Mouse (Mus musculus) liver, embryonic 12.5 days (tissue): ENCODE results near the gene Yeats4. TPM values are rescaled to one million over a fixed set of nuclear protein-coding genes. Genes with fewer than 3 reads are reported as not detected.
"Not testable (repeated sequence)": the region's sequence is repeated elsewhere in the genome, so short reads cannot be mapped to it uniquely, and the experiment has no call there.

Experiments used
- ATAC-seq: fragments of 200-750 bp; cut with Nextera tagmentation; 2 replicates; pipeline ENCODE4 v1.8.0; 2017; ENCODE audit warnings: moderate number of reproducible peaks, mild to moderate bottlenecking, moderate library complexity
- H3K27ac ChIP-seq: fragments of 300-500 bp; sonication (generic); 2 replicates; pipeline ENCODE4 v1.5.1; 2016; ENCODE audit warnings: mild to moderate bottlenecking
- H3K27me3 ChIP-seq: fragments of 300-500 bp; sonication (generic); replicated peaks from 2 replicates; pipeline ENCODE4 v1.6.1; 2016; ENCODE audit warnings: mild to moderate bottlenecking, moderate library complexity
- H3K36me3 ChIP-seq: fragments of 300-500 bp; sonication (generic); 2 replicates; pipeline ENCODE4 v1.6.1; 2016; ENCODE audit warnings: mild to moderate bottlenecking, moderate library complexity
- H3K4me1 ChIP-seq: fragments of 300-500 bp; sonication (generic); 2 replicates; pipeline ENCODE4 v1.6.1; 2016
- H3K4me2 ChIP-seq: fragments of 300-500 bp; sonication (generic); 2 replicates; pipeline ENCODE4 v1.6.1; 2016; ENCODE audit warnings: mild to moderate bottlenecking, moderate library complexity
- H3K4me3 ChIP-seq: fragments of 300-500 bp; sonication (generic); 2 replicates; pipeline ENCODE4 v1.5.1; 2016; ENCODE audit warnings: mild to moderate bottlenecking, moderate library complexity
- H3K9ac ChIP-seq: fragments of 300-500 bp; sonication (generic); 2 replicates; pipeline ENCODE4 v1.6.1; 2016; ENCODE audit warnings: mild to moderate bottlenecking, moderate library complexity
- H3K9me3 ChIP-seq: fragments of 300-500 bp; sonication (generic); replicated peaks from 2 replicates; pipeline ENCODE4 v1.6.1; 2016; ENCODE audit warnings: mild to moderate bottlenecking, moderate library complexity
- WGBS: fragments of 180-500 bp; shearing (Covaris S2); methylation state at CpG from one replicate; pipeline ENCODE4 v1.1.7; 2016; ENCODE audit not compliant: insufficient replicate concordance; 5-methylcytosine and 5-hydroxymethylcytosine counted together
- polyA plus RNA-seq: library from polyadenylated mRNA; unstranded; fragments of >200 nt; fragmentation: Nextera tagmentation; extraction: Ambion mirVana; gene quantifications from 2 replicates; pipeline ENCODE4 v1.2.1, GENCODE M21; 2016

Yeats4 gene
- polyA plus RNA-seq, 1 experiment from 2014 or later: 54.0 TPM

DNA sequence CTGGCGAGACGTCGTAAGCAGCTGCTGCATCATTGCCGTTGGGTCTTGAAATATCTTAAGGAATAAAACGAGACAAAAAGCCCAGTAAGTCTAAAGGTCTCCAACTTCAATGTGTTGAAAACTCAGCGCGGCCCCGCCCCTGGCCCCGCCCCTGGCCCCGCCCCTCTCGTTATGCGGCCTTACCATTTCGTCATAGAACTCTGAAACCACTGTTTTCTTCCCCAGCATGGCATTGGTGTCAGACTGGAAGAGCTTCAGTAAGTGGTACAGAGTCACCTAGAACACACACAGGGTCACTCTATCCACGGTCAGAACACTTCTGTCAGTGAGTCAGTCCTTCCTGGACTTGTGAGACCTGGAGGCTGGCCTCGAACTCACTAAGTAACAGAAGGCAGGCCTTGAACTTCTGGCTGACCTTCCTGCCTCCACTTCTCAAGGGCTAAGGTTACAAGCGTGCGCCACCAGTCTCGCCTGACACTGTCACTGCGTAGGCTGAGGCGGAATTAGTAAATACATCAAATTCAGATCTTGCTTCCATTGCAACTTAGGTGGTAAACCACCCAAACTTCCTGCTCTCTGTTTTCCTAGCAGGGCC, 7.0 kb downstream of the Yeats4 start:
- Histone ChIP-seq H3K36me3 (peaks cover 92% of the 10 kb centered on the region), H3K9ac (no peak overlapping the region), H3K4me3 (no peak overlapping the region), H3K27ac (no peak overlapping the region), H3K27me3 (no peaks in the 10 kb centered on the region), H3K4me2 (no peak overlapping the region), H3K9me3 (no peaks in the 10 kb centered on the region), H3K4me1 (peaks cover 9% of the 10 kb centered on the region)
- WGBS: 73% methylated on average over 20 of the region's 20 CpGs
- peak; percentile 26; the same call in 1 of the 2 replicates for ATAC-seq

GRCm38 (mm10) chr10:117216793-117217192, 7.5 kb downstream of the Yeats4 start:
- Histone ChIP-seq H3K4me1 (peaks cover 7% of the 10 kb centered on the region; the same call in 1 of the 2 replicates), H3K36me3 (peaks cover 90% of the 10 kb centered on the region), H3K9ac (no peak overlapping the region), H3K4me3 (no peak overlapping the region), H3K27ac (no peak overlapping the region), H3K4me2 (no peak overlapping the region), H3K9me3 (no peaks in the 10 kb centered on the region), H3K27me3 (no peaks in the 10 kb centered on the region)
- 51% methylated on average over 5 of the region's 5 CpGs for WGBS
- peak; percentile 44; the same call in 1 of the 2 replicates for ATAC-seq

GRCm38 (mm10) chr10:117216132-117216495, 8.2 kb downstream of the Yeats4 start:
- Histone ChIP-seq H3K9ac (no peak overlapping the region), H3K4me2 (no peak overlapping the region), H3K4me3 (no peak overlapping the region), H3K36me3 (peaks cover 87% of the 10 kb centered on the region), H3K4me1 (peaks cover 7% of the 10 kb centered on the region; the same call in 1 of the 2 replicates), H3K27ac (no peak overlapping the region), H3K9me3 (no peaks in the 10 kb centered on the region), H3K27me3 (no peaks in the 10 kb centered on the region)
- whole genome bisulfite sequencing: 87% methylated on average over 9 of the region's 9 CpGs
- no peak for ATAC-seq

- Histone ChIP-seq H3K9ac (no peak overlapping the region), H3K27ac (no peak overlapping the region), H3K4me2 (no peak overlapping the region), H3K4me3 (no peak overlapping the region), H3K9me3 (no peaks in the 10 kb centered on the region), H3K27me3 (no peaks in the 10 kb centered on the region), H3K36me3 (peaks cover 81% of the 10 kb centered on the region), H3K4me1 (peaks cover 7% of the 10 kb centered on the region; the same call in 1 of the 2 replicates)
- WGBS: 87% methylated on average over 25 of the region's 25 CpGs
- no peak for ATAC-seq
These were observed 8.7 kb downstream of the Yeats4 start for GRCm38 (mm10) chr10:117215409-117216131.

GRCm38 (mm10) chr10:117211023-117211422, 13.3 kb downstream of the Yeats4 start:
- H3K27ac ChIP-seq: no peak overlapping the region
- no peak for ATAC-seq
- H3K4me2 ChIP-seq: no peak overlapping the region
- H3K9ac ChIP-seq: no peak overlapping the region
- H3K27me3 ChIP-seq: no peaks in the 10 kb centered on the region
- no peak overlapping the region for H3K4me3 ChIP-seq
- peaks cover 39% of the 10 kb centered on the region for H3K36me3 ChIP-seq
- peaks cover 5% of the 10 kb centered on the region for H3K4me1 ChIP-seq
- WGBS: 80% methylated on average over 6 of the region's 6 CpGs
- no peaks in the 10 kb centered on the region for H3K9me3 ChIP-seq

- Histone ChIP-seq H3K4me3 (peak overlapping the region; percentile 28; the same call in 1 of the 2 replicates), H3K9ac (no peak overlapping the region), H3K27me3 (no peaks in the 10 kb centered on the region), H3K36me3 (peaks cover 24% of the 10 kb centered on the region), H3K27ac (no peak overlapping the region), H3K4me1 (peaks cover 5% of the 10 kb centered on the region), H3K9me3 (no peaks in the 10 kb centered on the region), H3K4me2 (peak overlapping the region; percentile 59)
- peak; percentile 63 for ATAC-seq
- 25% methylated on average over 11 of the region's 11 CpGs for WGBS
These were observed 14.8 kb downstream of the Yeats4 start for GRCm38 (mm10) chr10:117209469-117209938.

- not testable (repeated sequence) for H3K4me1 ChIP-seq, H3K9me3 ChIP-seq, ATAC-seq, H3K4me3 ChIP-seq, H3K27ac ChIP-seq, H3K9ac ChIP-seq, H3K27me3 ChIP-seq
- H3K4me2 ChIP-seq: peak overlapping the region; percentile 59; the same call in 1 of the 2 replicates
- WGBS: 76% methylated on average over 6 of the region's 6 CpGs
- H3K36me3 ChIP-seq: peaks cover 17% of the 10 kb centered on the region
These were observed 15.5 kb downstream of the Yeats4 start for GRCm38 (mm10) chr10:117208787-117209186.

DNA sequence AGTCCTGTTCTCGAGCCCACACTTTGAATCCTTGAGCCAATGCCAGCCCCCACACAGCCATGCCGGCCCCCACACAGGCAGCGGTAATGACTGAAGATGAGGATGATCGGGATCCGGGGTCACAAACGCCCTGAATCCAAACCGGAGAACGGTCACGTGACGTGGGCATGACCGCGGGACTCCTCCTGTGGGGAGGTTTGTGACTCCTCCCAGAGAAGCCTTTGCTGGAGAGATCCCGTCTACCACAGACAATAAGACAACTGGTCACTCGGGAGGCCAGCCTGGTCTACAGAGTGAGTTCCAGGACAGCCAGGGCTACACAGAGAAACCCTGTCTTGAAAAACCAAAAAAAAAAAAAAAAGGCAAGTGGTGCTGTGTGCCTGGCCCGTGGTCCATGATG, 16.1 kb downstream of the Yeats4 start:
- Histone ChIP-seq H3K27ac (no peak overlapping the region), H3K4me2 (no peak overlapping the region), H3K36me3 (peaks cover 14% of the 10 kb centered on the region), H3K9me3 (no peaks in the 10 kb centered on the region), H3K9ac (no peak overlapping the region), H3K4me3 (no peak overlapping the region), H3K4me1 (peaks cover 8% of the 10 kb centered on the region), H3K27me3 (no peaks in the 10 kb centered on the region)
- ATAC-seq: no peak
- WGBS: 75% methylated on average over 15 of the region's 15 CpGs

- Histone ChIP-seq H3K9me3 (no peaks in the 10 kb centered on the region), H3K9ac (no peak overlapping the region), H3K4me1 (peaks cover 17% of the 10 kb centered on the region), H3K4me3 (no peak overlapping the region), H3K27me3 (no peaks in the 10 kb centered on the region), H3K27ac (no peak overlapping the region), H3K36me3 (no peaks in the 10 kb centered on the region), H3K4me2 (no peak overlapping the region)
- ATAC-seq: no peak
- 72% methylated on average over 3 of the region's 3 CpGs for WGBS
These were observed 18.2 kb downstream of the Yeats4 start for GRCm38 (mm10) chr10:117206070-117206469.

DNA sequence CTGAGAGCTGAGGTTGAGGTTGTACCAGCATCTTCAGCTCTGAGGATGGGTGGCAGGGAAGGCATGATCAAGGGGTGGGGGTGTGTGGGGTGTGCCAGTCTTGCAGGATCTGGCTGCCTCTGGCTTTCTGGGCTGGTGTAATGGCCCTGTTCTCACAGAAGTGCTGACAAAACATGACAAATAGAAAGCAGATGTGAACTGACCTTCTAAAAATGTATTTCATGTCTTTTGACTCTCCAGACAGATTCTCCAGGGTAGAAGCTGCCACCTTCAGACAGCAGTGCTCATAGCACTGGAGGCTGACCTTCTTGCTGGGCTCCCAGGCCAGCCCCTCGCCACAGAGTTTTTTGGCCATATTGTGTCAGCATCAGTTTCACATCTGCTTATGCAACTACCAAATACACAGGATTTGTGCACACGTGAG, 20.7 kb downstream of the Yeats4 start:
- no peak overlapping the region for H3K27ac ChIP-seq

DNA sequence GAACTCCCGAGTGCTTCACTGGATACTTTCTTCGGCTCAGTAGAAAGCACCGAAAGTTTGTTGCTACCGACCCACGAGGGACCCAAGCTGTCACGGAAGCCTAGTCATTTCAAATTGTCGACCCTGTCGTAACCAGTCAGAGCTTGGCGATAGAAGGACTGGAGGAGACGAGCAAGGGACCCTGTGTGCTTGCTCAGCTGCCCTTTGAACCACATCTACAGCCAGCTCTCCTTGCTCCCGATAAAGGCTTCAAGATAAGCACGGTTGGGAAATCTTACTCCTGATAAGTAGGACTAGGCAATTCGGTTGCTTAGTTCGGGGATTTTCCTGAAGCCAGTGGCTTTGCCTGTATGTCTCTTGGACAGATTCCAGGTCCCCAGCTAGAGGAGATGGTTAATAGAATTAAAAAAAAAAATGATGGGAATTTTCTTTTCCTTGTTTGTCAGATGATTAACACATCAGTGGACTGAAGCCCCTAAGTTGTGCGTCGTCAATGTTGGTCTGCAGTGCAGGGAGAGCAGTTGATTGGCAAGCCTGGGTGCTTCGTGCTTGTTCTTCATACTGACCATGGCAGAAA, 21.2 kb downstream of the Yeats4 start:
- 59% methylated on average over 17 of the region's 17 CpGs for WGBS
- Histone ChIP-seq H3K9me3 (no peaks in the 10 kb centered on the region), H3K4me3 (no peak overlapping the region), H3K4me1 (peaks cover 12% of the 10 kb centered on the region), H3K27me3 (0 out of 2 replicates have a peak, but pooled peaks cover 3% of the 10 kb centered on the region), H3K36me3 (no peaks in the 10 kb centered on the region), H3K27ac (no peak overlapping the region), H3K4me2 (no peak overlapping the region), H3K9ac (no peak overlapping the region)
- ATAC-seq: no peak

More for the DNA sequence above, 20.7 kb downstream of the Yeats4 start:
- Histone ChIP-seq H3K9ac (no peak overlapping the region), H3K27me3 (0 out of 2 replicates have a peak, but pooled peaks cover 1% of the 10 kb centered on the region), H3K4me2 (no peak overlapping the region), H3K4me1 (peaks cover 12% of the 10 kb centered on the region), H3K4me3 (no peak overlapping the region), H3K9me3 (no peaks in the 10 kb centered on the region), H3K36me3 (no peaks in the 10 kb centered on the region)
- WGBS: 61% methylated on average over 2 of the region's 2 CpGs
- no peak for ATAC-seq

DNA sequence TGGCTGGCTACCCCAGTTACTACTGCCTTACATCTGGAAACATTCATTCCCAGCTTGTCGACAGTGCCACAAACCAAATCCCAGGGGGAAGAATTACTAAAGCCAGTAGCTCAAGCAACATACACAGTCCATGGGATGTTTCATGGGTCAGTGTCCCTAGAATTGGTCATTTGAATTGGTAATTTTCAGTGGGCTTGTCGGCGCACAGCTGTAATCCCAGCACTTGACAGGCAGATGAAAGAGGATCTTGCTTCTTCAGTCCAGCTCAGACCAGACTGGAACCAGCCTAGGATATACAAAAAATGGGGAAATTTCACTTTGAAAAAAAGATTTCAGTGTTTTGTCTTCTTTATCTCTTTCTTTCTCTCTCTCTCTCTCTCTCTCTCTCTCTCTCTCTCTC, 24.6 kb downstream of the Yeats4 start:
- 84% methylated on average over 3 of the region's 3 CpGs for WGBS
- peaks cover 12% of the 10 kb centered on the region for H3K4me1 ChIP-seq
- no peaks in the 10 kb centered on the region for H3K9me3 ChIP-seq
- H3K4me2 ChIP-seq: no peak overlapping the region
- H3K36me3 ChIP-seq: no peaks in the 10 kb centered on the region
- H3K4me3 ChIP-seq: no peak overlapping the region
- no peak overlapping the region for H3K9ac ChIP-seq
- 0 out of 2 replicates have a peak, but pooled peaks cover 3% of the 10 kb centered on the region for H3K27me3 ChIP-seq
- H3K27ac ChIP-seq: no peak overlapping the region
- no peak for ATAC-seq
